ENCODE assay signal across 18 mouse cellular contexts in the genomic region with DNA sequence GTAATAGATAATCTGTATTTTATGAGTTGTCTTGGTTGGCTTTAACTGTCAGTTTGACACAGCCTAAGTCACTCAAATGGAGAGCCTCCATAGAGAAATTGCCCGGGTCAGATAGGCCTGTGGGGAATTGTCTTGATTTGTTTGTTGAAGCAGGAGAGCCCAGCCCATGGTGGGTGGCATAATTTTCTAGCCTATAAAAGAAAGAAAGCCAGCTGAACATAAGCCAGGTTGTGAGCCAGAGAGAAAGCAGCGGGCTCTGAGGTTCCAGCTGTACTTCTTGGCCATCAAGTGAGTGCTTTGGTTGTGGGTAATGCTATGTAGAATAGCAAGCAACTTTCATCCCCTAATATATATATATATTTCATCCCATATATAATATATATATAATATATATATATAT.
"Had no signal": no experiment of that assay in that cellular context is flagged by ENCODE, and none has a peak within 500 bp of the region (broad histone marks: within the 10 kb centered on the region; RNA-seq: fewer than 3 reads in every experiment).

No protein-coding gene starts in this region.

- H3K9me3 ChIP-seq: lung, embryonic 15.5 days; megakaryocyte, embryonic 14.5 days; midbrain, embryonic 12.5 days; neural tube, embryonic 12.5 days; stomach, embryonic 15.5 days had no signal

- DNase-seq: liver, postnatal 0 days; lung, adult 2 months; lung, postnatal 14 days; lung, postnatal 36 days; midbrain, embryonic 14.5 days; right cerebral cortex, postnatal 14 days; thymus, adult 2 months; thymus, postnatal 25 days; thymus, postnatal 4 days had no signal

- H3K36me3 ChIP-seq: lung, embryonic 15.5 days; midbrain, embryonic 12.5 days; neural tube, embryonic 12.5 days; stomach, embryonic 15.5 days had no signal

- ATAC-seq: liver, postnatal 0 days; lung, postnatal 0 days; midbrain, embryonic 16.5 days had no signal

- H3K9ac ChIP-seq: liver, postnatal 0 days; lung, embryonic 15.5 days; midbrain, embryonic 12.5 days; neural tube, embryonic 12.5 days; stomach, embryonic 15.5 days had no signal

- H3K27ac ChIP-seq: lung, embryonic 15.5 days; macrophage; midbrain, embryonic 12.5 days; neural tube, embryonic 12.5 days; stomach, embryonic 15.5 days; stomach, postnatal 0 days had no signal

- H3K4me3 ChIP-seq: lung, embryonic 15.5 days; megakaryocyte, embryonic 14.5 days; midbrain, embryonic 12.5 days; neural tube, embryonic 12.5 days; stomach, embryonic 15.5 days had no signal

- H3K4me1 ChIP-seq: lung, embryonic 15.5 days; megakaryocyte, embryonic 14.5 days; midbrain, embryonic 12.5 days; neural tube, embryonic 12.5 days; stomach, embryonic 15.5 days had no signal

- H3K27me3 ChIP-seq: lung, embryonic 15.5 days; megakaryocyte, embryonic 14.5 days; midbrain, embryonic 12.5 days; neural tube, embryonic 12.5 days; stomach, embryonic 15.5 days had no signal

- H3K4me2 ChIP-seq: lung, embryonic 15.5 days; midbrain, embryonic 12.5 days; neural tube, embryonic 12.5 days; stomach, embryonic 15.5 days had no signal
